Mouse (Mus musculus) thymus, postnatal 25 days (tissue): ENCODE data around the gene Smarcc1.
"Not testable (repeated sequence)": the region's sequence is repeated elsewhere in the genome, so short reads cannot be mapped to it uniquely, and the experiment has no call there.

Experiments used
- DNase-seq: peaks from one replicate; pipeline ENCODE4 v3.0.0; 2022

The Smarcc1 gene

DNA sequence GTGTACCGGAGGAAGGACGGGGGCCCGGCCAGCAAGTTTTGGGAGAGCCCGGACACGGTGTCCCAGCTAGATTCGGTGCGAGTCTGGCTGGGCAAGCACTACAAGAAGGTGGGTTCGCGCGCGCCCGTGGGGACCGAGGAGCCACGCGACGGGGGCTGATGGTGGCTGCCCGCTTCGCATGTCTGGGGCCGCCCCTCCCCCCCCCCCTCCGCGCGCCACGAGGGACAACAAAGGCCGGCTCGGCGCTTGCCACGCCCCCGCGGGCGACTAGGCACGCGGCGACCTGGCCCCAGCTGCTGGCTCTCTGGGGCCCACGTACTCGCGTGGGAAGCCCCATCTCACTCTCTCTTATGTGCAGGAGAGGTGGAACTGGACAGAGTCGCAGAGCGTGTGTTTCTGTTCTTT lies 14.7 kb downstream of the Smarcc1 start:
- no peak for DNase-seq

DNA sequence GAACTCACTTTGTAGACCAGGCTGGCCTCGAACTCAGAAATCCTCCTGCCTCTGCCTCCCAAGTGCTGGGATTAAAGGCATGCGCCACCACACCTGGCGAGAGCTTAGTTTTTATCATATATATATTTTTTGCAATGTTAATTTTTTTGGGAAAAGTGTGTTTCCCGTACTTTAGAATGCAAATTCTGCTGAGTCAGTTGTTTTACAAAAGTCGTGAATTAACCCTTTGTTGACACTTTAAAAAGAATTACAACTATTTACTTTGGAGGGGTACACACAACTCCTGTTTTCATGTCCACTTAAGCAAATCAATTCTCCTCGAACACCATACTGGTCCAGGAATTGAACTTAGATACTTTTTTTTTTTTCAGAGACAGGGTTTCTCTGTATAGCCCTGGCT lies 15.4 kb downstream of the Smarcc1 start:
- no peak for DNase-seq

DNA sequence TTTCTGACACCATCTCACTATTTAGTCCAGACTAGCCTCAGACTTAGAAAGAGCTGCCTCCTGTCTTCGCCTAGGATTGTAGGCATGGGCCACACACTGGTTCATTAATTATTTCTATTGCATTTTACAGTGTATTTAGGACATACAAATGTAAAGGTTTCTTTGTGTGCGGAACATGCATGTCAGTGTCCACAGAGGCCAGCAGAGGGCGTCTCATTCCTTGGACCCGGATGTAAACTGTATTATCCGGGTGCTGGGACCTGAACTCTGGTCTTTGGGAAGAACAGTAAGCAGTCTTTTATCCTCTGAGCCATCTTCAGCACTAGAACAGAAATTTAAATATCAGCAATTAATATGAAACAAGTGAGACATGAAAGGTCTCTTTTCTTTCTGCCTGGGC lies 16.7 kb downstream of the Smarcc1 start:
- DNase-seq, result no peak

DNA sequence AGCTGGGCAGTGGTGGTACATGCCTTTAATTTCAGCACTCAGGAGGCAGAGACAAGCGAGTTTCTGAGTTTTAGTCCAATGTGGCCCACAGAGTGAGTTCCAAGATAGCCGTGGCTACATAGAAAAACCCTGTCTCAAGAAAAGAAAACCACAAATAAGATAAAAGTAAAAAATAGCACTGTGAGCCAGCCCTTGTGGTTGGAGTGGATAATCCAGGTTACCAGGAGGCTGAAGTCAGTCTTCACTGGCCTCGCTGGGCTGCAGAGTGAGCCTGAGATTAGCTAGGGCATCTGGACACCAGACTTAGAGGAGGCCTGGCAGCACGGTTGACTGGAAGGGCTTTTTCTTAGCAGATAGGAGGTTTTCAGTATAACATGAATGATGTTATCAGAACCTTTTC lies 21.6 kb downstream of the Smarcc1 start:
- no peak for DNase-seq

DNA sequence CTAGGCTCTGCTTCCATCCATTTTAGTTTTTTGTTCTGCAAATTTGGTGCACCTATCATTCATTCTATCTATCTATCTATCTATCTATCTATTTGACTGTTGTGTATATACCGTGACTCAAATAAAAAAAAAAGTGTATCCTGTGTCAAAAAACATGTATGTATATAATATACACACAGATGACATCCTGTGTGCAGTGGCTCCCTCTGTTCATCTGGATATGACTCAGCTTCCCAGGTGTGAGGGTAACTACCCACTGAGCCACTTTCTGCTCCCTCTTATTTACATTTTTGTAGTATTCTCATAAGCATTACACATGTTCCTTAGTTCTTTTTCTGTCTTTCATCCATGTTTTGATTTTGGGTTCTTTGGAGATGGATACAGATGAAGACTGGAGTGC lies 24.6 kb downstream of the Smarcc1 start:
- no peak for DNase-seq

DNA sequence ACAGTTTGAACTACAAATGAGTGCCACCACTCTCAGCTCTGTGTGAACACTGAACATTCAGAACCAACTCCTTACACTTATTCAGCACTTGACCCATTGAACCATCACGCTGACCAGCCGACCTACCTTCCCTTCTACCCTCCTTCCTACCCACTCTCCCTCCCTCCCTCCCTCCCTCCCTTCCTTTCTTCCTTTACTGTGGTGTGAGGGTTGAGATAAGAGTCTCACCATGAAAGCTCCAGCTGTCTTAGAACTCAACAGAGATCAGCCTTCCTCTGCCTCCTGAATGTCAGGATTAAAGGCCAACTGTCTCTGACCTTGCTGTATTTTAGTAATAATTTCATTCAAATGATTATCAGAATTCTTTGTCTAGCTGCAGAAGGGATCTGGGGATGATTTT lies 31.1 kb downstream of the Smarcc1 start:
- DNase-seq, result no peak

DNA sequence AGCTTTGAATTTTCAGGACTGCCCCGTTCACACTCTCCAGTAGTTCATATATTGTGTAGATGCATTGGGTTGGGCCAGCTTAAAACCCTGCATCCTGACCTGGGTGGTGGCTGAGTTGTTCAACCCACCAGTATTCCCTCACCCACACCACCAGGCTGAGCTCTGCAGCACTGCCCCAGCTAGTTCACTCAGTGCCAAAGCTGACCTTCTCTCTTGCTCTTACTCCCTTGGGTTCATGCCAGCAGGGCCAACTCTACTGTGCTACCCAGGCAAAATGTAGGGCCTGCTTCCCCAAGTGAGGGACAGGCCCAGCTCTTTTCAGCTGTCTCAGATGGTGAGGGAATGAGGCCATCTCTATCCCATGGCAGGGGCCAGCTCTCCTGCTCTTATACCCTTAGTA lies 41.5 kb downstream of the Smarcc1 start:
- no peak for DNase-seq

DNA sequence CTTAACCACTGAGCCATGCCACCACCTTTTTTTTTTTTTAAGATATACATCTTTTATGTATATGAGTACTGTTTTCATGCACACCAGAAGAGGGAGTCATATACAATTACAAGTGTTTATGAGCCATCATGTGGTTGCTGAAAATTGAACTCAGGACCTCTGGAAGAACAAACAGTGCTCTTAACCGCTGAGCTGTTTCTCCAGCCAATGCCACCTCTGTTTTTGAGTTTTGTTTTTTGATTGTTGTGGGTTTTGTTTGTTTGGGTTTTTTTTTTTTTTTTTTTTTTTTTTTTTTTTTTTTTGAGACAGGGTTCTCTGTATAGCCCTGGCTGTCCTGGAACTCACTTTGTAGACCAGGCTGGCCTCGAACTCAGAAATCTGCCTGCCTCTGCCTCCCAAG lies 43.0 kb downstream of the Smarcc1 start:
- not testable (repeated sequence) for DNase-seq

DNA sequence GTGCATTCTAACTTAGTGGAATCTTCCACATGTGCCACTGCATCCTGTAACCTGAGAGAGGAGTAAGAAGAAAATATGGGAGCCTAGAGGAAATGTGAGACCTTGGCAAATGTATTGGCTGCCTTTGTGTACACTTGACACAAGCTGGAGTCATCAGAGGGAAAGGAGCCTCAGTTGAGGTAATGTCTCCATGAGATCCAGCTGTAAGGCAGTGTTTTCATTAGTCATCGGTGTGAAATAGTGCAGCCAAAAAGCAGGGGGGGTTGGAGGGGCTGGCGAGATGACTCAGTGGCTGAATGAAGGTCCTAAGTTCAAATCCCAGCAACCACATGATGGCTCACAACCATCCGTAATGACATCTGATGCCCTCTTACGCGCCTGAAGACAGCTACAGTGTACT lies 44.9 kb downstream of the Smarcc1 start:
- no peak for DNase-seq

DNA sequence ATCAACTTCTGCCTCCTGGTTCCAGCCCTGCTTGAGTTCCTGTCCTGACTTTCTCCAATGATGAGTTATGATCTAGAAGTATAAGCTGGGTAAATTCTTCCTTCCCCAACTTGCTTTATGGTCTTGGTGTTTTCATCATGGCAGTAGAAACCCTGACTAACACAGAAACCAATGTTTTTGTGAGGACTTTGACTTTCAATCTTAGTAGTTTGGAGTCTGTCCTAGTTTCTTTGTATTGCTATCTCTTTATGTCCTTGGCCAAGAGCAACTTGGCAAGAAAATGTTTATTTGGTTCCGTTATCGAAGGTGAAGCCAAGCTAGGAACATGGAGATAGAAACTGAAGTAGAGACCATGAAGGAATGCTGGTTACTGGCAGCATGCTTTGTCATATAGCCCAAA lies 45.6 kb downstream of the Smarcc1 start:
- no peak for DNase-seq

DNA sequence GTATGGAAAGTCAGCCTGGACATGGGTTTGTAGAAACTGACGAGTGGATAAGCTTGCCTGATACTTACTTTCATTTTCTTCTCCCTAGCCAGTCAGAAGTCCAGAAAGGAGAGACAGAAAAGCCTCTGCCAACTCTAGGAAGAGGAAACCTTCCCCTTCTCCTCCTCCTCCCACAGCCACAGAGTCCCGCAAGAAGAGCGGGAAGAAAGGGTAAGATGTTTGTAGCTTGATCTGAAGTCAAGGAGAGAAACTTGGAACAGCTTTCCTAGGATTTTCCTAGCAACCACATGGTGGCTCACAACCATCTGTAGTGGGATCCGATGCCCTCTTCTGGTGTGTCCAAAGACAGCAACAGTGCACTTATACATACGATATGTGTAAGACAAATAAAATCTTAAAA lies 53.4 kb downstream of the Smarcc1 start:
- no peak for DNase-seq

DNA sequence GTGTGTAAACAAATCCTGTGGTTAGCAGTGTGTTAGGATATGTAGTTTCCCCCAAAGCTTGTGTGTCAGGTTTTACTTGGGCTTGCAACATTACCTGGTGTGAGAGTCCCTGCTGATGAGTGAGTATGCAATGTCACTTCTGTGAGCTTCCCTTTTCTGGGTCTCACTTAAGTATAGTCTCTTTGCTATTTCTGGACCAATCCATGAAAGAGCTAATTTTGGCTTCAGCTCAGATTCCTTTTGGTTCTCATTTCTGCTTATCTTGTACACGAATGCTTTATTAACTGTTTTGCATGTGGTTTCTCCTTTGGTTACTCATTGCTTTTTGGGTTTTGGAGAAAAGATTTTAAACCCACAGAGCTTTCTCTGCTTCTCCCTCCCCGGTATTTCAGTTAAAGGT lies 82.4 kb downstream of the Smarcc1 start:
- DNase-seq, result no peak

DNA sequence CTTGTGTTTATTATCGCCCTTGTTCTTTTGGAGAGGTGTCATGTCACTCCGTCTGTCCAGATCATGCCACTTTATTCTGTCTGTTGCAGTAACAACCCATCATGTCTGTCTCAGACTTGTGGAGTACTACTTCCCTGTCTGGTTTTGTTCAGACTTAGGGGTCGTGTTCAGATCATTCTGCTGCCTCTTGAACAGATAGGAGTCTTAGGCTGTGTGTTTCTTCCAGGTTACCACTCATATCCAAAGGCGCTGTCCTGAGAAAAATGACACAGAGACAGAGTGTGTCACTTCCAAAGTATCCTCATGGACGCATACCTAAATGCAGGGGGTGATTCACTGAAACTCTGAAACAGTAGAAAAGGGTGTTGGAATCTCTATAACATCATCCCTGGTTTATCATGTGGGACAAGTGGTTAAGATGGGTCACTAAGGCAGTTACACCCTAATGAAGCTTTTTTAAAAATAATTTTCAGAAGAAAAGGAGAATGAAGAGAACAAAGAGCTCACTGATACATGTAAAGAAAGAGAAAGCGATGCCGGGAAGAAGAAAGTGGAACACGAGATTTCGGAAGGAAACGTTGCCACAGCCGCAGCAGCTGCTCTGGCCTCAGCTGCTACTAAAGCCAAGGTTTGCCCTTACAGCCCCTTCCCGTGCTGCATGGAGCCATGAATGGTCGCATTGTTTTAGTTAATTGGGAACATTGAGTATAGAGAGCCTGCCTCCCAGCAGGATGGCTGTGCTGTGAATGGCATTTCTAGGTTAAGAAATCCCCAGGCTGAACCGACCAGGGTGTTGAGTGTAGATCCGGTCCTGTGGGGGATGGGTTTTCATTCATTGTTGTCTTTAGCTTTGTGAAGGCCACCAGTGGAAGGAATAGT lies 88.3 kb downstream of the Smarcc1 start:
- no peak for DNase-seq

DNA sequence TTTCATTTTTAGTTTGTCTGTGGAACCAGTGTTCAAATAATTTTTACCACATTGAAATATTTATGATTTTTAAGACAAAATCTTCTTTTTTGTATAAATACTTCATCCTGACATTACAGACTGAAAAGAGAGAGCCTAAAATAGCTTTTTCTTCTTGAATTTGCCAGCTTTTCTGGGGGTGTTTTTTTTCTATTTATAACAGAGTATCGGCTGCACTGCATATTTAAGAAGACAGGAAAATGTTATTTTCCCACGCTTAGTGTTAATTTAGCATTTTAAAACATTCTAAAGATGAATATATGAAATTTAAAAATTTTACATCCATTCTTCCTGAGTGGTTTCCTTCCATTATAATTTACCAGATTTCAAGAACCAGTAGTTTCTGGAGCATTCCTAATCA lies 88.9 kb downstream of the Smarcc1 start:
- DNase-seq, result no peak

DNA sequence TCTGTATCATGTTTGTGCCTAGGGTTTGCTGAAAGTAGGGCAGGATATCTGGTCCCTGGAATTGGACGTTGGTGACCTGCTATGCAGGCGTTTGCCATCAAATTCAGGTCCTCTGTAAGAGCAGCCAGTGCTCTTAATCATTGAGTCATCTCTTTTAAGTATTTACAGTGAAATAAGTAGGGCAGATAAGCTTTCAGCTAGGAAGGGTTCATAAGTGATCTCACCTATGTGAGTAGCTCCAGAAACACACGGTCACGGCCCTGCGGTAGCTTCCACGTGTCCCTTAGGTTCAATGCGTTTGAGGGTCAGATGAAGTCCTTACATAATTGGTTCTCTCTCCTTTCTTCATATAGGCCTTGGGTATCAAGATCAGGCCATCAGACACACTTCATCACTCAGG lies 90.8 kb downstream of the Smarcc1 start:
- no peak for DNase-seq

DNA sequence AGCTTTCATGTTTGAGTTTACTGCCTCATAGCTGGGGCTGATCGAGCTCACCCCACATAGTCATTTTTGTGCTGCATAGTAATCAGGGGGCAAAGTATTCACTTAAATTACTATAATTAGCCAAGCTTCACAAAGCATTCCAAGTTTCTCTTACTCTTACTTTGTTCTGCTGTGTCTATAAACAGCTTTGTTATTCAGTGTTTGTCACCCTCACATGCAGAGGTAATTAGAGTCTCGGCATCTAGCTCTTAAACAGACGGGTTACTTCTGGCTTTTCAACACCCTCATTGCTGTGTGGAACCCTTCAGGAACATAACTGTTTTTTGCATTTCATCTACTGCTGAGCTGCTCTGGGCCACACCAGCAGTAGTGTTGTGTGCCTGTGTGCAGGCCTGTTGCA lies 91.5 kb downstream of the Smarcc1 start:
- no peak for DNase-seq

DNA sequence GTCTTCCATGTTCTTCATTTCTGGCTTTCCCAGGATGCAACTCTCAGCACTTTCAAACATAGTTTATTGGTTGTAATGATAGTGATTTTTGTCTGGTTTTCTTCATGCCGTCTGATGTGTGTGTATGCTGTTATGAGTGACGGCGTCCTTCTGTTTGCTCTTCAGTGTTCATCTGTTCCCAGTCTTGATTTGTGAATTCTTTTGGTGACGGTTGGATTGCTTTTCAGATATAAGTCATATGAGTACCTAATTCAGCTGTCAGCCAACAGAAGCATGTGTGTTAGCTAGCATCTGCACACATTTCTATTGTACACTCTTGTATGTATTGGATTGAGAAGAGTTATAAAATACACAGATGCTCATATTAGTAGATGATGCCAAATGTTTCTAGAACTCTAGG lies 106.8 kb downstream of the Smarcc1 start:
- DNase-seq, result no peak

DNA sequence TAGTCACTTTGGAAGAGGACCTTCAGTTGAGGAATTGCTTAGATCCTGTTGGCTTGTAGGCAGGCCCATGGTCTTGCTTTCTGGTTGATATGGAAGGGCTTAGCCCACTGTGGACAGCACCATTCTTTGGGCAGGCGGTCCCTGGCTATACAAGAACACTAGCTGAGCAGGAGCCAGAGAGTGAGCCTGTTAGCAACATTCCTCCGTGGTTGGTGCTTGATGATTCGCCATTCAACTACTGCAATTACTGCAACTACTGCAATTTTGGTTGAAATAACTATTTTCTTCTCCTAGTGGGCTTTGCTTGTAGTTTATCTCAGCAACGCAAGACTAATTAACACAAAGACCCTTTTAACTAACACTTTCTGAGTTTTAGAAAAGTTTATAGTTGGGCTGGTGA lies 108.7 kb downstream of the Smarcc1 start:
- DNase-seq, result no peak

DNA sequence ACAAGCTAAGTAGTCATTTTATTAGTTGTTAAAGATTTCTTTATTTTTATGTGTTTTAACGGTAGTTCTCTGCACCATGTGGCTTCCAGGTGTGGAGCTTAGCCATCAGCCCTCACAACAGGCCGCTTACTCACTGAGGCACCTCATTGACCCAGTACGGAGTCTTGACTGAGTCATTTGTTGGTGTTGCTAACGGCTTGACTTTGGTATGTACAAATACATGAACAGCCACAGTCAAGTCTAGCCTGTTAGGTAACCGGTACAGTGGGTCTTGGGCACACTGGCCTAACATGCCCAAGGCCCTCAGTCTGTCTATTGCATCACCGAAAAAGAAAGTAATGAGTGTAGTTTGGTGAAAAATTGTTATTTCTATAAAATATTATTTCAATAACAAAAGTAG lies 111.2 kb downstream of the Smarcc1 start:
- no peak for DNase-seq

DNA sequence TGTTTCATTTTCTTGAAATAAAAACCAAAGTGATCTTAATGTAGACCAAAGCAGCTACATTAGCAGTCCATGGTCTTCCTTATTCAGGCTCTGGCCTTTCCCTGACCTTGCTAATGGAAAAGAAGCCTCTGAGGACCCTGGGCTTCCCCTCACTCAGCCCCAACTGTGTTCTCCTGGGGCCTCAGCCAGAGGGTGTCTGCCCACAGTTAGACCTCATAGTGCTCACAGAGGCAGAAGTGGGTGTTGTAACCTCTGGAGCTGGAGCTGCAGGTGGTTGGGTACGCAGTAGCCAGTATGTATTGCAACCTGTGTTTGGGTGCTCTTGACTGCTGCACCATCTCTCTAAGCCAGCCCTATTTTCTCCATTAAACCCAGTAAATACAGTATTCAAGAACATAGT lies 111.6 kb downstream of the Smarcc1 start:
- no peak for DNase-seq

DNA sequence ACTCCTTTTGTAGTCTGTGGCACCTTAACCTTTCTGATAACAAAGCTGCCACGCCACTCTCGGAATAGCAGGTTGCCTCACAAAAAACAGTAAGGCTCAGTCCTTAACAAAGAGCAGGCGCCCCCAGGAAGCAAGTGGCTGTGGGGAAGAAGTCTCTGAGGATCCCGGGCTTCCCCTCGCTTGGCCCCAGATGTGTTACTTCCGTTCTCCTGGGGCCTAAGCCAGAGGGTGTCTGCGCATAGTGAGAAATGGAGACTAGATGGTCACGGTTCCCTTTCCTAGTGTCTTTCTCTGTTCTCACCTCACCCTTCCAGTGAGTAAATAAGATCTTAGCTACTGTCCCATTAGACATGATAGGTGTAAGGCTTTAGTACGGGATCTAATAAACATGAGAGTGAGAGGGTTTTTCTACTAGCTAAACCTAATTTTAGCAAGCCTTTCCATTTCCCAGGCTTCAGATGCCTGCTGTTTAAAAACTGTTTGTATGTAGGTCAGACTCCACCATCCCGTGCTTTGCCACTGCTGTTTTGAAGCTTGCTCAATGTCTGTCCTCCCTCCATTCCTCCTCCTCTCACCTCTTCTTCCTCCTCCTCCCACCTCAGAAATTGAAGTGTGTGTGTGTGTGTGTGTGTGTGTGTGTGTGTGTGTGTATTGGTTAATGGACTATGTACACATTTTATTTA lies 112.2 kb downstream of the Smarcc1 start:
- no peak for DNase-seq

DNA sequence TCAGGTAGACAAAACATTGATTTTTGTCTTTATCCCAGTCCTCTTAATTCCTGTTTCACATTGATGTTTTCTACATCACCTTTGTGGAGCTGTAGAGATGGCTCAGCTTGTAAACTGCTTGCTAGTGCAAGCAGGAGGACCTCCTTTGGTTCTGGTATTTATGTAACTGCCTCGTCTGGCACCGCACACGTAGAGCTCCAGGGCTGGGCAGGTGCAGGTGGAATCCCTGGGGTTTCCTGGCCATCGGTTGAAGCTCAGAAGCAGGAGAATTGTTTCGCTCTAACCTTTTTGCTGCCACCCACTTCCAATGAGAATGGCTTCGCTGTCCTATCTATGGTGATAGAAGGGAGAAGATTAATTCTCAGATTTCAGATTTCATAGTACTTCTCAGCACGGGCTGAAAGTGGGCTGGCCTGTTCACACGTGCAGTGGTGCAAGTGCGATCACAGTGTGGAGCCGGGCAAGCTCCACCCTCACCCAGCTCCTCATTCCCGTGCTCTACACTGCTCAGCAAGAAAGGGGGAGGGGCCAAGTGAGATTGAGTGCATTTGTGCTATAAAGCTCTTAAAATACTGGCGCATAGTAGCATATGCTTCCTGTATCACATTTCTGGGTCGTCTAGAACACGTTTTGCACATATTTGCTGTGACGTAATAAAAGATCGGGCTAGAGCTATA lies 113.0 kb downstream of the Smarcc1 start:
- DNase-seq, result no peak

DNA sequence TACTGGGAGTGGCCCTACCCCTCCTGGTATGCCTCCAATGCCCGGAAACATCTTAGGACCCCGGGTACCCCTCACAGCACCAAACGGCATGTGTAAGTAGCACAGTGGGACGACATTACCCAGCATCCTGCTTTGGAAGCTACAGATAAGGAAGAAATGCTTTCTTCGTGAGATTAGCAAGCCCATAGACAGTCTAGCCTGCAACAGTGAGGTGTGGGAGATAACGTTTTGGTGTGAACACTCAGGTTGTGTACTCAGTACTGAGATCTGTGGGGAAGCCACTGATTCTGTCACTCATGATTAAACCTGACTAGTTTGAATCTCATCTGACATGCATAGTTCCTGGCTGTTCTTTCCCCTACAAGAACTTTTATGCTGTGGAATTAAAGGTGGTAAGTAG lies 117.5 kb downstream of the Smarcc1 start:
- no peak for DNase-seq

DNA sequence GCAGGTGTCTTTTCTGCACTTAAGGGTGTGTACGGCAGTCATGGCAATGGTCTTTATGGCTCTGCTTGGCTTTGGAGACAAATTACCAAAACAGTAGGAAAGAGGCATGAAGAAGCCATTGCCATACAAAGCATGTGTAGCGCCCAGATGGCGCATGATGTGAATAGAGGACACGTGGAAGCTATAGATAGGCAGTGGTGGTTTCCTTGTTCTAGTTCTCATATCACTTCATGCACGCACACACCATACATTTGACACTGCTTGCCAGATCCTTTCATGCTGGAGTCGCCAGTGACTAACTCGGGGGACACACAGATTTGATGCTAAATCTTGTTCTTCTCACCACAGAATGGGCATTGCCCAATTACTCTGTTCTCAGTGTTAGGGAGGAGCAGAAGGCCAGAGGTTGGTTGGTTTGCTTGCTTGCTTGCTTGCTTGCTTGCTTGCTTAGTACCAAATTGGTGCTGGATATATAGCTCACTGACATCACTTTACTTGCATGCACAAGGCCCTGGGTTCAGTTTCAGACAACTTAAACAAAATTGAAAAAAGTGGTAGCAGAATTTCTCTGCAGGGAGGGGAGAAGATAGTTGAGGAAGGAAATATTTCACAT lies 125.8 kb downstream of the Smarcc1 start, which contains the start of gene Cspg5:
TSS of gene Cspg5 (plus strand) at position 563 of the 613 bp plus-strand sequence.
- no peak for DNase-seq
